In genomic region chr13:119790761-119791579, GRCm38 (mm10) we compare ENCODE assay signal across 7 mouse cellular contexts. TPM values are rescaled to one million over a fixed set of nuclear protein-coding genes. Genes with fewer than 3 reads are reported as not detected.
DNase-seq lines count a peak whose midpoint lies in the region; ATAC-seq lines count a peak whose summit lies in the region.

Gene Zfp131, minus strand, starts transcription at chr13:119790889.

- peak; percentile 96 for DNase-seq in adrenal gland, postnatal 10 days
- DNase-seq in embryonic facial prominence, embryonic 10.5 days (ENCODE audit: low spot score) = peak; percentile 98
- DNase-seq in kidney, adult 11 months = peak; percentile 93
- DNase-seq in limb, embryonic 10.5 days (ENCODE audit: low spot score) = peak; percentile 98
- peak; percentile 82 for DNase-seq in spleen, adult 12 weeks (ENCODE audit: low spot score)

- H3K27ac ChIP-seq in embryonic facial prominence, embryonic 10.5 days (replicated peaks) = peak within 1 kb of the TSS; percentile 97
- peak within 1 kb of the TSS; percentile 98 for H3K27ac ChIP-seq in limb, embryonic 10.5 days
- peak within 1 kb of the TSS; percentile 96 for H3K27ac ChIP-seq in midbrain, embryonic 13.5 days

- peaks cover 13% of the 10 kb centered on the region for H3K4me1 ChIP-seq in embryonic facial prominence, embryonic 10.5 days
- peaks cover 14% of the 10 kb centered on the region for H3K4me1 ChIP-seq in limb, embryonic 10.5 days
- H3K4me1 ChIP-seq in midbrain, embryonic 13.5 days (replicated peaks) = peaks cover 28% of the 10 kb centered on the region

- H3K9ac ChIP-seq in midbrain, embryonic 13.5 days (replicated peaks) = peak within 1 kb of the TSS; percentile 94

- peak within 1 kb of the TSS; percentile 90 for H3K4me3 ChIP-seq in embryonic facial prominence, embryonic 10.5 days
- peak within 1 kb of the TSS; percentile 86 for H3K4me3 ChIP-seq in limb, embryonic 10.5 days
- peak within 1 kb of the TSS; percentile 83 for H3K4me3 ChIP-seq in midbrain, embryonic 13.5 days (replicated peaks)

- no peaks in the 10 kb centered on the region for H3K9me3 ChIP-seq in embryonic facial prominence, embryonic 10.5 days
- no peaks in the 10 kb centered on the region for H3K9me3 ChIP-seq in limb, embryonic 10.5 days (replicated peaks)
- no peaks in the 10 kb centered on the region for H3K9me3 ChIP-seq in midbrain, embryonic 13.5 days

- H3K36me3 ChIP-seq in embryonic facial prominence, embryonic 10.5 days (replicated peaks) = peaks cover 34% of the 10 kb centered on the region
- H3K36me3 ChIP-seq in limb, embryonic 10.5 days = peaks cover 30% of the 10 kb centered on the region
- peaks cover 20% of the 10 kb centered on the region for H3K36me3 ChIP-seq in midbrain, embryonic 13.5 days

- H3K4me2 ChIP-seq in midbrain, embryonic 13.5 days (replicated peaks) = peak within 1 kb of the TSS; percentile 67

- ATAC-seq in granulocyte monocyte progenitor cell, adult 5-6 weeks (replicated peaks; ENCODE audit: poor library complexity, severe bottlenecking) = peak; percentile 80
- peak; percentile 95 for ATAC-seq in midbrain, embryonic 13.5 days

- 1% methylated on average over 85 of the region's 86 CpGs for WGBS in embryonic facial prominence, embryonic 10.5 days
- WGBS in limb, embryonic 10.5 days = under 1% methylated on average over 82 of the region's 86 CpGs
- WGBS in midbrain, embryonic 13.5 days = under 1% methylated on average over 52 of the region's 86 CpGs

- H3K27me3 ChIP-seq in embryonic facial prominence, embryonic 10.5 days (replicated peaks; ENCODE audit: low read depth, poor library complexity, severe bottlenecking) = no peaks in the 10 kb centered on the region
- no peaks in the 10 kb centered on the region for H3K27me3 ChIP-seq in limb, embryonic 10.5 days (ENCODE audit: low read depth, poor library complexity, severe bottlenecking)
- H3K27me3 ChIP-seq in midbrain, embryonic 13.5 days = no peaks in the 10 kb centered on the region

RNA-seq across cellular contexts. Expression of gene Zfp131, which starts in this region (rescaled TPM):
- 10 to 100 TPM; 34.6 to 35.1 TPM for total RNA-seq in adrenal gland, postnatal 10 days (2021)
- polyA plus RNA-seq in embryonic facial prominence, embryonic 10.5 days (2016; fragmentation: Nextera tagmentation; extraction: Ambion mirVana) = 40.8 and 45.1 TPM in 2 replicates
- total RNA-seq in granulocyte monocyte progenitor cell, adult 5-6 weeks (2014; fragmentation: Nextera tagmentation) = 49.3 and 60.3 TPM in 2 replicates
- total RNA-seq in granulocyte monocyte progenitor cell, adult 5-6 weeks (2017) = 64.4 and 64.8 TPM in 2 replicates
- 41.6 and 45.1 TPM in 2 replicates for polyA plus RNA-seq in limb, embryonic 10.5 days (2016; fragmentation: Nextera tagmentation; extraction: Ambion mirVana)
- polyA plus RNA-seq in midbrain, embryonic 13.5 days (2015; fragmentation: Nextera tagmentation; extraction: Ambion mirVana) = 42.8 and 43.8 TPM in 2 replicates

Comparison
In these comparisons a context has a peak if more than half of its experiments do, and no peak if none do; other contexts are left out.
1. Peak in every context shown above with its lines: DNase-seq, ATAC-seq, H3K4me3 ChIP-seq and H3K27ac ChIP-seq.